ENCODE assay signal across 8 mouse cellular contexts in the genomic region with DNA sequence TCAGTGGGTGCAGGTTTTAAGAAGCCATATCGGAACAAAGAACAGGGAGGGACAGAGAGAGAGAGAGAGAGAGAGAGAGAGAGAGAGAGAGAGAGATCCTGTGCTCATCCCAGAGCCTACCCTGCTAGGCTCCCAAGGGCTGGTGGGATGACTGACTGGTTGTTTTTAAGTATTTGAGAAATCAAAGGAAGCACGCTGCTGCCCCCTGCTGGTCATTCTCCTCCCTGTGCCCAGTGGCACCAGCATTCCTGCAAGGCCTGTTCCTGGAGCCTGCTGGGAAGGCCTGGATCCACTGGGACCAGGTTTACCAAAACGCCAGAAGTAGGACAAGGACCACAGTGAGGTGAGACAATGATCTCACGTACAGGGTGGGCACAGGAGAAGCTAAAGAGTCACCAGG. TPM values are rescaled to one million over a fixed set of nuclear protein-coding genes. Genes with fewer than 3 reads are reported as not detected.
DNase-seq lines count a peak whose midpoint lies in the region; ATAC-seq lines count a peak whose summit lies in the region.

No protein-coding gene starts in this region.

- ATAC-seq in hindbrain, embryonic 12.5 days (ENCODE audit: low FRiP score) = no peak
- peak; percentile 72 for ATAC-seq in forebrain, embryonic 13.5 days
- ATAC-seq in hindbrain, embryonic 11.5 days (ENCODE audit: low FRiP score) = no peak; the same call in 1 of the 2 replicates
- 0 out of 2 replicates have a peak, but pooled peaks have one; percentile 18 for ATAC-seq in midbrain, embryonic 16.5 days

- H3K27ac ChIP-seq in hindbrain, embryonic 10.5 days = no peak overlapping the region
- no peak overlapping the region for H3K27ac ChIP-seq in hindbrain, embryonic 12.5 days
- H3K27ac ChIP-seq in forebrain, embryonic 13.5 days = no peak overlapping the region
- H3K27ac ChIP-seq in hindbrain, embryonic 11.5 days (ENCODE audit: low read depth, low read length) = no peak overlapping the region
- H3K27ac ChIP-seq in midbrain, embryonic 16.5 days (ENCODE audit: low read length) = no peak overlapping the region

- no peaks in the 10 kb centered on the region for H3K36me3 ChIP-seq in hindbrain, embryonic 10.5 days
- H3K36me3 ChIP-seq in hindbrain, embryonic 12.5 days = no peaks in the 10 kb centered on the region
- no peaks in the 10 kb centered on the region for H3K36me3 ChIP-seq in forebrain, embryonic 13.5 days (ENCODE audit: poor library complexity, severe bottlenecking)
- H3K36me3 ChIP-seq in hindbrain, embryonic 11.5 days (ENCODE audit: control insufficient read depth, insufficient read depth, low read length) = no peaks in the 10 kb centered on the region
- no peaks in the 10 kb centered on the region for H3K36me3 ChIP-seq in midbrain, embryonic 16.5 days (ENCODE audit: control insufficient read depth, insufficient read depth, low read length)

- H3K4me1 ChIP-seq in hindbrain, embryonic 10.5 days (replicated peaks) = peaks cover 14% of the 10 kb centered on the region
- H3K4me1 ChIP-seq in hindbrain, embryonic 12.5 days = peaks cover 12% of the 10 kb centered on the region
- H3K4me1 ChIP-seq in forebrain, embryonic 13.5 days = peaks cover 10% of the 10 kb centered on the region
- 0 out of 2 replicates have a peak, but pooled peaks cover 2% of the 10 kb centered on the region for H3K4me1 ChIP-seq in hindbrain, embryonic 11.5 days (replicated peaks; ENCODE audit: control insufficient read depth, insufficient read depth, low read length)
- 0 out of 2 replicates have a peak, but pooled peaks cover 8% of the 10 kb centered on the region for H3K4me1 ChIP-seq in midbrain, embryonic 16.5 days (ENCODE audit: control insufficient read depth, insufficient read depth, low read length)

- H3K4me2 ChIP-seq in hindbrain, embryonic 12.5 days (replicated peaks) = no peak overlapping the region
- no peak overlapping the region for H3K4me2 ChIP-seq in forebrain, embryonic 13.5 days
- no peak overlapping the region for H3K4me2 ChIP-seq in hindbrain, embryonic 11.5 days (replicated peaks; ENCODE audit: low read depth, low read length)
- H3K4me2 ChIP-seq in midbrain, embryonic 16.5 days (ENCODE audit: low read length) = no peak overlapping the region

- no peaks in the 10 kb centered on the region for H3K27me3 ChIP-seq in hindbrain, embryonic 10.5 days (ENCODE audit: insufficient read depth, poor library complexity, severe bottlenecking)
- peaks cover 4% of the 10 kb centered on the region for H3K27me3 ChIP-seq in hindbrain, embryonic 12.5 days
- no peaks in the 10 kb centered on the region for H3K27me3 ChIP-seq in forebrain, embryonic 13.5 days
- no peaks in the 10 kb centered on the region for H3K27me3 ChIP-seq in hindbrain, embryonic 11.5 days (ENCODE audit: control insufficient read depth, insufficient read depth, low read length)
- no peaks in the 10 kb centered on the region for H3K27me3 ChIP-seq in midbrain, embryonic 16.5 days (ENCODE audit: control insufficient read depth, insufficient read depth, low read depth, low read length)

- H3K9ac ChIP-seq in hindbrain, embryonic 12.5 days = no peak overlapping the region
- no peak overlapping the region for H3K9ac ChIP-seq in forebrain, embryonic 13.5 days
- H3K9ac ChIP-seq in hindbrain, embryonic 11.5 days (ENCODE audit: low read depth, low read length) = no peak overlapping the region
- no peak overlapping the region for H3K9ac ChIP-seq in midbrain, embryonic 16.5 days (ENCODE audit: low read depth, low read length)

- peak; percentile 89 for DNase-seq in hindbrain, embryonic 10.5 days (ENCODE audit: low spot score)
- peak; percentile 47 for DNase-seq in c-Kit-positive CD71-positive TER-119-negative erythroid progenitor cells, embryonic 14.5 days (ENCODE audit: low read depth)
- peak; percentile 95 for DNase-seq in hindbrain, embryonic 11.5 days (ENCODE audit: low spot score)
- peak; percentile 85 to 93 for DNase-seq in left cerebral cortex, adult 8-10 months (ENCODE audit: low spot score in 2 of 2)
- peak; percentile 86 for DNase-seq in telencephalon, adult 2 months (ENCODE audit: low read depth, low spot score)

- H3K9me3 ChIP-seq in hindbrain, embryonic 10.5 days = no peaks in the 10 kb centered on the region
- H3K9me3 ChIP-seq in hindbrain, embryonic 12.5 days (replicated peaks) = no peaks in the 10 kb centered on the region
- no peaks in the 10 kb centered on the region for H3K9me3 ChIP-seq in forebrain, embryonic 13.5 days (replicated peaks)
- H3K9me3 ChIP-seq in hindbrain, embryonic 11.5 days (ENCODE audit: control insufficient read depth, low read length) = no peaks in the 10 kb centered on the region
- H3K9me3 ChIP-seq in midbrain, embryonic 16.5 days (replicated peaks; ENCODE audit: control insufficient read depth, low read length, poor library complexity, severe bottlenecking) = no peaks in the 10 kb centered on the region

- H3K4me3 ChIP-seq in hindbrain, embryonic 10.5 days = no peak overlapping the region
- no peak overlapping the region for H3K4me3 ChIP-seq in hindbrain, embryonic 12.5 days
- no peak overlapping the region for H3K4me3 ChIP-seq in forebrain, embryonic 13.5 days
- H3K4me3 ChIP-seq in hindbrain, embryonic 11.5 days (ENCODE audit: low read depth, low read length) = no peak overlapping the region
- H3K4me3 ChIP-seq in midbrain, embryonic 16.5 days (ENCODE audit: low read depth, low read length) = no peak overlapping the region

- 16% methylated on average over 4 of the region's 4 CpGs for WGBS in hindbrain, embryonic 10.5 days
- 20% methylated on average over 4 of the region's 4 CpGs for WGBS in hindbrain, embryonic 12.5 days
- WGBS in forebrain, embryonic 13.5 days = 17% methylated on average over 4 of the region's 4 CpGs
- WGBS in hindbrain, embryonic 11.5 days = 17% methylated on average over 4 of the region's 4 CpGs
- 20% methylated on average over 4 of the region's 4 CpGs for WGBS in midbrain, embryonic 16.5 days

RNA-seq across cellular contexts. Expression of a gene that starts 26.7 kb away (rescaled TPM):
- polyA plus RNA-seq in hindbrain, embryonic 10.5 days (2016; fragmentation: Nextera tagmentation; extraction: Ambion mirVana) = 4.3 and 5.2 TPM in 2 replicates
- 10.0 and 10.6 TPM in 2 replicates for polyA plus RNA-seq in hindbrain, embryonic 12.5 days (2016; fragmentation: Nextera tagmentation; extraction: Ambion mirVana)
- polyA plus RNA-seq in forebrain, embryonic 13.5 days (2015; fragmentation: Nextera tagmentation; extraction: Ambion mirVana) = 6.2 and 8.4 TPM in 2 replicates
- 3.4 and 4.3 TPM in 2 replicates for polyA plus RNA-seq in hindbrain, embryonic 11.5 days (2014; fragmentation: Nextera tagmentation; extraction: Ambion mirVana)
- 10 to 100 TPM; 23.4 to 29.3 (median 26.5) TPM for total RNA-seq in left cerebral cortex, adult 8-10 months (2022)
- polyA plus RNA-seq in midbrain, embryonic 16.5 days (2015; fragmentation: Nextera tagmentation; extraction: Ambion mirVana) = 19.8 and 22.7 TPM in 2 replicates

RNA-seq across cellular contexts. Expression of a gene that starts 46.2 kb away (rescaled TPM):
- polyA plus RNA-seq in hindbrain, embryonic 10.5 days (2016; fragmentation: Nextera tagmentation; extraction: Ambion mirVana) = 2.3 and 3.6 TPM in 2 replicates
- 3.7 and 4.0 TPM in 2 replicates for polyA plus RNA-seq in hindbrain, embryonic 12.5 days (2016; fragmentation: Nextera tagmentation; extraction: Ambion mirVana)
- polyA plus RNA-seq in forebrain, embryonic 13.5 days (2015; fragmentation: Nextera tagmentation; extraction: Ambion mirVana) = 2.0 TPM in 2 replicates
- 3.2 and 3.4 TPM in 2 replicates for polyA plus RNA-seq in hindbrain, embryonic 11.5 days (2014; fragmentation: Nextera tagmentation; extraction: Ambion mirVana)
- total RNA-seq in left cerebral cortex, adult 8-10 months (2022) = 1 to 10 TPM; 2.4 to 6.3 (median 3.1) TPM
- 3.5 and 4.1 TPM in 2 replicates for polyA plus RNA-seq in midbrain, embryonic 16.5 days (2015; fragmentation: Nextera tagmentation; extraction: Ambion mirVana)

RNA-seq across cellular contexts. Expression of a gene that starts 48.0 kb away (rescaled TPM):
- 61.7 and 63.1 TPM in 2 replicates for polyA plus RNA-seq in hindbrain, embryonic 10.5 days (2016; fragmentation: Nextera tagmentation; extraction: Ambion mirVana)
- 52.5 and 54.3 TPM in 2 replicates for polyA plus RNA-seq in hindbrain, embryonic 12.5 days (2016; fragmentation: Nextera tagmentation; extraction: Ambion mirVana)
- 52.5 and 54.3 TPM in 2 replicates for polyA plus RNA-seq in forebrain, embryonic 13.5 days (2015; fragmentation: Nextera tagmentation; extraction: Ambion mirVana)
- polyA plus RNA-seq in hindbrain, embryonic 11.5 days (2014; fragmentation: Nextera tagmentation; extraction: Ambion mirVana) = 62.8 and 66.4 TPM in 2 replicates
- total RNA-seq in left cerebral cortex, adult 8-10 months (2022) = 10 to 100 TPM; 37.5 to 40.1 (median 38.5) TPM
- polyA plus RNA-seq in midbrain, embryonic 16.5 days (2015; fragmentation: Nextera tagmentation; extraction: Ambion mirVana) = 45.7 and 47.8 TPM in 2 replicates

Comparison
In these comparisons a context has a peak if more than half of its experiments do, and no peak if none do; other contexts are left out.
1. ATAC-seq: peak in forebrain, embryonic 13.5 days (single experiment) and midbrain, embryonic 16.5 days (single experiment); none in hindbrain, embryonic 12.5 days (single experiment) and hindbrain, embryonic 11.5 days (single experiment).
2. Peak in every context shown above with its lines, with median percentiles within 50 percentile points of each other: DNase-seq.